Mouse (Mus musculus) heart, embryonic 14.5 days (tissue): Measurements from ENCODE around the gene Zfp385b. TPM values are rescaled to one million over a fixed set of nuclear protein-coding genes. Genes with fewer than 3 reads are reported as not detected.
A peak's percentile ranks its signal among the peaks of the same experiment; 100 is the strongest.

Experiments
- ATAC-seq: fragments of 200-750 bp; cut with Nextera tagmentation; 2 replicates; pipeline ENCODE4 v1.8.0; 2017; ENCODE audit warnings: low read depth, moderate TSS enrichment; ENCODE audit not compliant: insufficient number of reproducible peaks, insufficient read depth, low FRiP score
- H3K27ac ChIP-seq, 2 experiments: fragments of 200-500 bp in 1 of 2; fragments of 300-500 bp in 1 of 2; sonication (generic) in 1 of 2; replicated peaks in 1 of 2; 2 replicates each; pipeline ENCODE4 v1.5.1; 2012 to 2014; ENCODE audit warnings: low read depth in 2 of 2, low read length in 2 of 2, control low read depth in 1 of 2, mild to moderate bottlenecking in 1 of 2, mixed read lengths in 1 of 2; ENCODE audit not compliant: control insufficient read depth in 1 of 2, insufficient read depth in 1 of 2
- H3K27me3 ChIP-seq: fragments of 300-500 bp; sonication (generic); 2 replicates; pipeline ENCODE4 v1.6.1; 2014; ENCODE audit warnings: mild to moderate bottlenecking, low read length, control low read depth; ENCODE audit not compliant: control insufficient read depth, insufficient read depth
- H3K36me3 ChIP-seq: fragments of 300-500 bp; sonication (generic); 2 replicates; pipeline ENCODE4 v1.6.1; 2014; ENCODE audit warnings: mild to moderate bottlenecking, control low read depth, low read length, mixed read lengths; ENCODE audit not compliant: control insufficient read depth, insufficient read depth
- H3K4me1 ChIP-seq, 2 experiments: fragments of 200-500 bp in 1 of 2; fragments of 300-500 bp in 1 of 2; sonication (generic) in 1 of 2; 2 replicates each; pipeline ENCODE4 v1.6.1; 2012 to 2014; ENCODE audit warnings: low read length in 2 of 2, control low read depth in 1 of 2, mixed read lengths in 1 of 2; ENCODE audit not compliant: control insufficient read depth in 2 of 2, insufficient read depth in 2 of 2
- H3K4me2 ChIP-seq: fragments of 300-500 bp; sonication (generic); 2 replicates; pipeline ENCODE4 v1.6.1; 2014; ENCODE audit warnings: mild to moderate bottlenecking, low read length
- H3K4me3 ChIP-seq, 2 experiments: fragments of 200-500 bp in 1 of 2; fragments of 300-500 bp in 1 of 2; sonication (generic) in 1 of 2; 2 replicates each; pipeline ENCODE4 v1.5.1; 2012 to 2014; ENCODE audit warnings: low read length in 2 of 2, mild to moderate bottlenecking in 2 of 2, control low read depth in 1 of 2, low read depth in 1 of 2, moderate library complexity in 1 of 2; ENCODE audit not compliant: control insufficient read depth in 1 of 2, insufficient read depth in 1 of 2
- H3K9ac ChIP-seq: fragments of 300-500 bp; sonication (generic); 2 replicates; pipeline ENCODE4 v1.6.1; 2014; ENCODE audit warnings: mild to moderate bottlenecking, low read length
- H3K9me3 ChIP-seq: fragments of 300-500 bp; sonication (generic); 2 replicates; pipeline ENCODE4 v1.6.1; 2016; ENCODE audit warnings: low read length, control low read depth; ENCODE audit not compliant: control insufficient read depth
- WGBS: fragments of 180-500 bp; shearing (Covaris S2); extraction: QIAGEN DNeasy Blood & Tissue Kit; methylation state at CpG from one replicate; pipeline ENCODE4 v1.1.7; 2014; 5-methylcytosine and 5-hydroxymethylcytosine counted together
- polyA plus RNA-seq: library from polyadenylated mRNA; unstranded; fragments of >200 nt; fragmentation: Nextera tagmentation; extraction: Ambion mirVana; gene quantifications from 2 replicates; pipeline ENCODE4 v1.2.1, GENCODE M21; 2014

Zfp385b gene
- polyA plus RNA-seq, 1 experiment from 2014 or later = 3.0 TPM

GRCm38 (mm10) chr2:77790295-77790694 lies 29.1 kb downstream of the Zfp385b start:
- H3K4me2 ChIP-seq = no peak overlapping the region
- H3K4me3 ChIP-seq = no peak overlapping the region
- no peaks in the 10 kb centered on the region for H3K9me3 ChIP-seq
- H3K27ac ChIP-seq = no peak overlapping the region
- H3K9ac ChIP-seq = no peak overlapping the region
- H3K27me3 ChIP-seq = no peaks in the 10 kb centered on the region
- ATAC-seq = no peak
- no peaks in the 10 kb centered on the region for H3K36me3 ChIP-seq
- 85% methylated on average over 9 of the region's 9 CpGs for WGBS
- peaks cover 3 to 4% of the 10 kb centered on the region in 2 experiments; a peak in 1 of 4 replicates for H3K4me1 ChIP-seq

GRCm38 (mm10) chr2:77781390-77781789 lies 38.0 kb downstream of the Zfp385b start:
- 79% methylated on average over 7 of the region's 7 CpGs for WGBS
- no peak overlapping the region for H3K27ac ChIP-seq
- no peak overlapping the region for H3K4me3 ChIP-seq
- H3K9ac ChIP-seq = no peak overlapping the region
- no peaks in the 10 kb centered on the region for H3K9me3 ChIP-seq
- no peak overlapping the region for H3K4me2 ChIP-seq
- no peaks in the 10 kb centered on the region for H3K36me3 ChIP-seq
- H3K4me1 ChIP-seq = peaks cover 2 to 3% of the 10 kb centered on the region in 2 experiments; a peak in 2 of 4 replicates
- no peaks in the 10 kb centered on the region for H3K27me3 ChIP-seq
- ATAC-seq = no peak

- ATAC-seq = no peak
- 45% methylated on average over 6 of the region's 6 CpGs for WGBS
- Histone ChIP-seq H3K27ac (no peak overlapping the region), H3K9me3 (no peaks in the 10 kb centered on the region), H3K27me3 (no peaks in the 10 kb centered on the region), H3K9ac (no peak overlapping the region), H3K4me1 (peaks cover 2 to 6% of the 10 kb centered on the region in 2 experiments; a peak in 3 of 4 replicates), H3K36me3 (no peaks in the 10 kb centered on the region), H3K4me2 (no peak overlapping the region), H3K4me3 (no peak overlapping the region)
Measured at GRCm38 (mm10) chr2:77777781-77778180, 41.7 kb downstream of the Zfp385b start.

- no peak overlapping the region for H3K27ac ChIP-seq
- H3K9ac ChIP-seq = no peak overlapping the region
- no peaks in the 10 kb centered on the region for H3K27me3 ChIP-seq
- H3K9me3 ChIP-seq = no peaks in the 10 kb centered on the region
- no peak overlapping the region for H3K4me2 ChIP-seq
- 77% methylated on average over 10 of the region's 10 CpGs for WGBS
- H3K4me3 ChIP-seq = no peak overlapping the region
- H3K36me3 ChIP-seq = no peaks in the 10 kb centered on the region
- H3K4me1 ChIP-seq = peaks cover 2 to 6% of the 10 kb centered on the region in 2 experiments; a peak in 3 of 4 replicates
- ATAC-seq = no peak
Measured at GRCm38 (mm10) chr2:77777047-77777686, 42.3 kb downstream of the Zfp385b start.

GRCm38 (mm10) chr2:77775247-77775880 lies 44.1 kb downstream of the Zfp385b start:
- Histone ChIP-seq H3K4me1 (peaks cover 2 to 9% of the 10 kb centered on the region in 2 experiments; a peak in 3 of 4 replicates), H3K4me2 (peak overlapping the region; percentile 8; the same call in 1 of the 2 replicates), H3K9me3 (no peaks in the 10 kb centered on the region), H3K27ac (no peak overlapping the region), H3K9ac (no peak overlapping the region), H3K27me3 (no peaks in the 10 kb centered on the region), H3K36me3 (no peaks in the 10 kb centered on the region), H3K4me3 (no peak overlapping the region)
- WGBS = 67% methylated on average over 15 of the region's 15 CpGs
- ATAC-seq = no peak

- no peak for ATAC-seq
- Histone ChIP-seq H3K27me3 (no peaks in the 10 kb centered on the region), H3K9me3 (no peaks in the 10 kb centered on the region), H3K9ac (no peak overlapping the region), H3K27ac (no peak overlapping the region), H3K4me1 (peaks cover 0 to 14% of the 10 kb centered on the region in 2 experiments; a peak in 2 of 4 replicates), H3K4me3 (no peak overlapping the region), H3K4me2 (no peak overlapping the region), H3K36me3 (no peaks in the 10 kb centered on the region)
- 67% methylated on average over 8 of the region's 8 CpGs for WGBS
Measured at GRCm38 (mm10) chr2:77770056-77770697, 49.3 kb downstream of the Zfp385b start.

GRCm38 (mm10) chr2:77768321-77768886 lies 51.0 kb downstream of the Zfp385b start:
- H3K9ac ChIP-seq = no peak overlapping the region
- no peaks in the 10 kb centered on the region for H3K9me3 ChIP-seq
- WGBS = 80% methylated on average over 17 of the region's 17 CpGs

More at GRCm38 (mm10) chr2:77768321-77768886, 51.0 kb downstream of the Zfp385b start:
- Histone ChIP-seq H3K4me2 (no peak overlapping the region), H3K4me3 (no peak overlapping the region), H3K4me1 (peaks cover 0 to 12% of the 10 kb centered on the region in 2 experiments; a peak in 2 of 4 replicates), H3K36me3 (no peaks in the 10 kb centered on the region), H3K27ac (no peak overlapping the region), H3K27me3 (no peaks in the 10 kb centered on the region)
- no peak for ATAC-seq
